Mouse (Mus musculus) lung, embryonic 15.5 days (tissue): ENCODE measurements around the gene Ucn. TPM values are rescaled to one million over a fixed set of nuclear protein-coding genes. Genes with fewer than 3 reads are reported as not detected.

ENCODE experiments used
- ATAC-seq: fragments of 200-750 bp; cut with Nextera tagmentation; 2 replicates; pipeline ENCODE4 v1.8.0; 2017; ENCODE audit warnings: moderate number of reproducible peaks, borderline replicate concordance; ENCODE audit not compliant: low FRiP score, low TSS enrichment; ENCODE audit errors: extremely low read depth
- H3K27ac ChIP-seq: fragments of 300-500 bp; sonication (generic); 2 replicates; pipeline ENCODE4 v1.5.1; 2015; ENCODE audit warnings: moderate library complexity, mild to moderate bottlenecking, inconsistent platforms
- H3K27me3 ChIP-seq: fragments of 300-500 bp; sonication (generic); 2 replicates; pipeline ENCODE4 v1.6.1; 2015; ENCODE audit warnings: inconsistent platforms
- H3K36me3 ChIP-seq: fragments of 300-500 bp; sonication (generic); 2 replicates; pipeline ENCODE4 v1.6.1; 2015; ENCODE audit warnings: inconsistent platforms
- H3K4me1 ChIP-seq: fragments of 300-500 bp; sonication (generic); 2 replicates; pipeline ENCODE4 v1.6.1; 2015; ENCODE audit warnings: inconsistent platforms
- H3K4me2 ChIP-seq: fragments of 300-500 bp; sonication (generic); 2 replicates; pipeline ENCODE4 v1.6.1; 2015; ENCODE audit warnings: inconsistent platforms, mild to moderate bottlenecking, moderate library complexity
- H3K4me3 ChIP-seq: fragments of 300-500 bp; sonication (generic); 2 replicates; pipeline ENCODE4 v1.5.1; 2015; ENCODE audit warnings: mild to moderate bottlenecking, inconsistent platforms
- H3K9ac ChIP-seq: fragments of 300-500 bp; sonication (generic); 2 replicates; pipeline ENCODE4 v1.6.1; 2015; ENCODE audit warnings: inconsistent platforms
- H3K9me3 ChIP-seq: fragments of 300-500 bp; sonication (generic); 2 replicates; pipeline ENCODE4 v1.6.1; 2016; ENCODE audit warnings: inconsistent platforms
- WGBS: fragments of 180-500 bp; shearing (Covaris S2); methylation state at CpG from one replicate; pipeline ENCODE4 v1.1.7; 2015; 5-methylcytosine and 5-hydroxymethylcytosine counted together
- polyA plus RNA-seq: library from polyadenylated mRNA; unstranded; fragments of >200 nt; fragmentation: Nextera tagmentation; extraction: Ambion mirVana; gene quantifications from 2 replicates; pipeline ENCODE4 v1.2.1, GENCODE M21; 2015

The Ucn gene
- polyA plus RNA-seq, 1 experiment from 2014 or later: not detected

GRCm38 (mm10) chr5:31149781-31150180, 11.2 kb upstream of the Ucn start:
- ATAC-seq: no peak
- 84% methylated on average over 4 of the region's 4 CpGs for WGBS

GRCm38 (mm10) chr5:31138968-31139425, 368 bp upstream of the Ucn start:
- H3K9me3 ChIP-seq: no peaks in the 10 kb centered on the region
- peaks cover 62% of the 10 kb centered on the region for H3K27me3 ChIP-seq
- no peak overlapping the region for H3K9ac ChIP-seq
- peaks cover 9% of the 10 kb centered on the region for H3K4me1 ChIP-seq
- ATAC-seq: no peak; the same call in 1 of the 2 replicates
- no peak overlapping the region for H3K27ac ChIP-seq
- H3K4me3 ChIP-seq: peak overlapping the region; percentile 23
- peak overlapping the region; percentile 31 for H3K4me2 ChIP-seq
- 11% methylated on average over 9 of the region's 9 CpGs for WGBS
- H3K36me3 ChIP-seq: peaks cover 8% of the 10 kb centered on the region

More at GRCm38 (mm10) chr5:31149781-31150180, 11.2 kb upstream of the Ucn start:
- Histone ChIP-seq H3K9ac (no peak overlapping the region), H3K4me2 (no peak overlapping the region), H3K4me1 (peaks cover 14% of the 10 kb centered on the region), H3K27me3 (no peaks in the 10 kb centered on the region), H3K27ac (no peak overlapping the region), H3K36me3 (peaks cover 8% of the 10 kb centered on the region), H3K4me3 (no peak overlapping the region), H3K9me3 (no peaks in the 10 kb centered on the region)

- Histone ChIP-seq H3K9me3 (no peaks in the 10 kb centered on the region), H3K9ac (no peak overlapping the region), H3K4me2 (peak overlapping the region; percentile 31), H3K27me3 (peaks cover 69% of the 10 kb centered on the region), H3K36me3 (peaks cover 7% of the 10 kb centered on the region; the same call in 1 of the 2 replicates), H3K4me3 (no peak overlapping the region; the same call in 1 of the 2 replicates), H3K4me1 (peaks cover 9% of the 10 kb centered on the region), H3K27ac (no peak overlapping the region)
- 2% methylated on average over 13 of the region's 13 CpGs for WGBS
- ATAC-seq: no peak
These were observed 971 bp downstream of the Ucn start for GRCm38 (mm10) chr5:31137658-31138057.

GRCm38 (mm10) chr5:31136730-31137424, 1.8 kb downstream of the Ucn start:
- H3K4me1 ChIP-seq: peaks cover 9% of the 10 kb centered on the region
- H3K27me3 ChIP-seq: peaks cover 69% of the 10 kb centered on the region
- no peak overlapping the region for H3K4me2 ChIP-seq
- no peaks in the 10 kb centered on the region for H3K9me3 ChIP-seq
- no peak overlapping the region for H3K27ac ChIP-seq
- WGBS: under 1% methylated on average over 33 of the region's 33 CpGs
- H3K4me3 ChIP-seq: no peak overlapping the region
- no peak overlapping the region for H3K9ac ChIP-seq
- ATAC-seq: no peak
- peaks cover 7% of the 10 kb centered on the region; the same call in 1 of the 2 replicates for H3K36me3 ChIP-seq

- H3K9ac ChIP-seq: no peak overlapping the region
- H3K27ac ChIP-seq: no peak overlapping the region
- H3K27me3 ChIP-seq: 0 out of 2 replicates have a peak, but pooled peaks cover 4% of the 10 kb centered on the region
- no peaks in the 10 kb centered on the region for H3K4me1 ChIP-seq
- H3K4me3 ChIP-seq: no peak overlapping the region
- H3K4me2 ChIP-seq: no peak overlapping the region
- H3K36me3 ChIP-seq: no peaks in the 10 kb centered on the region
- H3K9me3 ChIP-seq: no peaks in the 10 kb centered on the region
- no peak for ATAC-seq
- 34% methylated on average over 5 of the region's 5 CpGs for WGBS
These were observed 12.6 kb downstream of the Ucn start for GRCm38 (mm10) chr5:31126050-31126449.

- H3K27ac ChIP-seq: no peak overlapping the region
- no peak overlapping the region for H3K4me2 ChIP-seq
- H3K27me3 ChIP-seq: no peaks in the 10 kb centered on the region
- H3K9me3 ChIP-seq: no peaks in the 10 kb centered on the region
- H3K4me3 ChIP-seq: no peak overlapping the region
- no peak for ATAC-seq
- WGBS: 40% methylated on average over 2 of the region's 2 CpGs
- no peaks in the 10 kb centered on the region for H3K4me1 ChIP-seq
- H3K36me3 ChIP-seq: no peaks in the 10 kb centered on the region
- no peak overlapping the region for H3K9ac ChIP-seq
These were observed 15.1 kb downstream of the Ucn start for GRCm38 (mm10) chr5:31123481-31123880.

- WGBS: 76% methylated on average over 8 of the region's 8 CpGs
These were observed 17.5 kb downstream of the Ucn start for GRCm38 (mm10) chr5:31121111-31121510.

GRCm38 (mm10) chr5:31116912-31117311, 21.7 kb downstream of the Ucn start:
- Histone ChIP-seq H3K4me2 (no peak overlapping the region), H3K27me3 (peaks cover 7% of the 10 kb centered on the region; the same call in 1 of the 2 replicates), H3K27ac (no peak overlapping the region), H3K9me3 (no peaks in the 10 kb centered on the region), H3K4me3 (no peak overlapping the region), H3K4me1 (no peaks in the 10 kb centered on the region), H3K9ac (no peak overlapping the region), H3K36me3 (no peaks in the 10 kb centered on the region)
- 23% methylated on average over 10 of the region's 10 CpGs for WGBS
- no peak for ATAC-seq

More at GRCm38 (mm10) chr5:31121111-31121510, 17.5 kb downstream of the Ucn start:
- ATAC-seq: no peak
- Histone ChIP-seq H3K4me3 (no peak overlapping the region), H3K36me3 (no peaks in the 10 kb centered on the region), H3K27me3 (peaks cover 6% of the 10 kb centered on the region; the same call in 1 of the 2 replicates), H3K9ac (no peak overlapping the region), H3K27ac (no peak overlapping the region), H3K4me1 (no peaks in the 10 kb centered on the region), H3K4me2 (no peak overlapping the region), H3K9me3 (no peaks in the 10 kb centered on the region)

- H3K27ac ChIP-seq: no peak within 1 kb of the TSS
- ATAC-seq: no peak
- no peak within 1 kb of the TSS for H3K4me3 ChIP-seq
- no peak within 1 kb of the TSS for H3K4me2 ChIP-seq
- WGBS: 26% methylated on average over 3 of the region's 3 CpGs
- no peaks in the 10 kb centered on the region for H3K4me1 ChIP-seq
- H3K36me3 ChIP-seq: no peaks in the 10 kb centered on the region
- H3K27me3 ChIP-seq: peaks cover 7% of the 10 kb centered on the region; the same call in 1 of the 2 replicates
- no peak within 1 kb of the TSS for H3K9ac ChIP-seq
- H3K9me3 ChIP-seq: no peaks in the 10 kb centered on the region
These were observed 22.3 kb downstream of the Ucn start, which contains the start of gene Trim54 for GRCm38 (mm10) chr5:31116354-31116753. TSS of gene Trim54 (plus strand) at chr5:31116712.

- Histone ChIP-seq H3K4me3 (no peak overlapping the region), H3K9ac (no peak overlapping the region), H3K4me1 (no peaks in the 10 kb centered on the region), H3K9me3 (no peaks in the 10 kb centered on the region), H3K36me3 (no peaks in the 10 kb centered on the region), H3K4me2 (no peak overlapping the region), H3K27ac (no peak overlapping the region), H3K27me3 (no peaks in the 10 kb centered on the region)
- WGBS: 29% methylated on average over 7 of the region's 7 CpGs
- ATAC-seq: no peak
These were observed 27.8 kb downstream of the Ucn start for GRCm38 (mm10) chr5:31110781-31111180.

GRCm38 (mm10) chr5:31108000-31108490, 30.6 kb downstream of the Ucn start, which contains the start of gene Slc30a3:
TSS of gene Slc30a3 (minus strand) at chr5:31108237.
- Histone ChIP-seq H3K4me3 (no peak within 1 kb of the TSS), H3K4me2 (no peak within 1 kb of the TSS), H3K27ac (no peak within 1 kb of the TSS), H3K9ac (no peak within 1 kb of the TSS), H3K9me3 (no peaks in the 10 kb centered on the region), H3K27me3 (peaks cover 4% of the 10 kb centered on the region; the same call in 1 of the 2 replicates), H3K4me1 (no peaks in the 10 kb centered on the region), H3K36me3 (no peaks in the 10 kb centered on the region)
- ATAC-seq: no peak
- WGBS: 88% methylated on average over 18 of the region's 18 CpGs

GRCm38 (mm10) chr5:31105814-31106335, 32.8 kb downstream of the Ucn start, which contains the start of gene Dnajc5g:
TSS of gene Dnajc5g (plus strand) at chr5:31106285.
- H3K4me2 ChIP-seq: no peak within 1 kb of the TSS
- H3K27me3 ChIP-seq: peaks cover 7% of the 10 kb centered on the region; the same call in 1 of the 2 replicates
- H3K9me3 ChIP-seq: no peaks in the 10 kb centered on the region
- 77% methylated on average over 9 of the region's 9 CpGs for WGBS
- no peaks in the 10 kb centered on the region for H3K4me1 ChIP-seq
- no peaks in the 10 kb centered on the region for H3K36me3 ChIP-seq
- ATAC-seq: no peak
- H3K27ac ChIP-seq: no peak within 1 kb of the TSS
- no peak within 1 kb of the TSS for H3K9ac ChIP-seq
- H3K4me3 ChIP-seq: no peak within 1 kb of the TSS
